Mouse (Mus musculus) forebrain, embryonic 14.5 days (tissue): ENCODE measurements at regions not wholly inside any gene's neighbourhood (a gene's known extent, or its start where the extent isn't known, plus 50 kb on each side); places are given as distances from the start of the nearest gene placed in this dataset.
A peak's percentile ranks its signal among the peaks of the same experiment; 100 is the strongest.
"Not testable (repeated sequence)": the region's sequence is repeated elsewhere in the genome, so short reads cannot be mapped to it uniquely, and the experiment has no call there.

Experiments used
- ATAC-seq: fragments of 200-750 bp; cut with Nextera tagmentation; 2 replicates; pipeline ENCODE4 v1.8.0; 2017; ENCODE audit warnings: mild to moderate bottlenecking, moderate library complexity
- DNase-seq: peaks from one replicate; pipeline ENCODE4 v3.0.0-alpha.2; 2015; ENCODE audit warnings: low spot score
- H3K27ac ChIP-seq: fragments of 300-500 bp; sonication (generic); 2 replicates; pipeline ENCODE4 v1.5.1; 2014; ENCODE audit warnings: low read depth, mild to moderate bottlenecking, control low read depth, low read length, moderate library complexity
- H3K27me3 ChIP-seq: fragments of 300-500 bp; sonication (generic); replicated peaks from 2 replicates; pipeline ENCODE4 v1.6.1; 2014; ENCODE audit warnings: low read length, control low read depth, mixed read lengths; ENCODE audit not compliant: control insufficient read depth, insufficient read depth
- H3K36me3 ChIP-seq: fragments of 300-500 bp; sonication (generic); 2 replicates; pipeline ENCODE4 v1.6.1; 2014; ENCODE audit warnings: low read length, control low read depth; ENCODE audit not compliant: control insufficient read depth, insufficient read depth
- H3K4me1 ChIP-seq: fragments of 300-500 bp; sonication (generic); 2 replicates; pipeline ENCODE4 v1.6.1; 2014; ENCODE audit warnings: antibody characterized with exemption, low read length, control low read depth; ENCODE audit not compliant: control insufficient read depth, insufficient read depth
- H3K4me2 ChIP-seq: fragments of 300-500 bp; sonication (generic); 2 replicates; pipeline ENCODE4 v1.6.1; 2014; ENCODE audit warnings: mild to moderate bottlenecking, control low read depth, low read length
- H3K4me3 ChIP-seq: fragments of 300-500 bp; sonication (generic); 2 replicates; pipeline ENCODE4 v1.5.1; 2014; ENCODE audit warnings: low read depth, low read length, control low read depth
- H3K9ac ChIP-seq: fragments of 300-500 bp; sonication (generic); 2 replicates; pipeline ENCODE4 v1.6.1; 2014; ENCODE audit warnings: mild to moderate bottlenecking, low read length, control low read depth, moderate library complexity
- H3K9me3 ChIP-seq: fragments of 300-500 bp; sonication (generic); replicated peaks from 2 replicates; pipeline ENCODE4 v1.6.1; 2016; ENCODE audit warnings: low read length, control low read depth, mixed read lengths; ENCODE audit not compliant: control insufficient read depth
- WGBS: fragments of 180-500 bp; shearing (Covaris S2); extraction: QIAGEN DNeasy Blood & Tissue Kit; methylation state at CpG from one replicate; pipeline ENCODE4 v1.1.7; 2014; 5-methylcytosine and 5-hydroxymethylcytosine counted together

DNA sequence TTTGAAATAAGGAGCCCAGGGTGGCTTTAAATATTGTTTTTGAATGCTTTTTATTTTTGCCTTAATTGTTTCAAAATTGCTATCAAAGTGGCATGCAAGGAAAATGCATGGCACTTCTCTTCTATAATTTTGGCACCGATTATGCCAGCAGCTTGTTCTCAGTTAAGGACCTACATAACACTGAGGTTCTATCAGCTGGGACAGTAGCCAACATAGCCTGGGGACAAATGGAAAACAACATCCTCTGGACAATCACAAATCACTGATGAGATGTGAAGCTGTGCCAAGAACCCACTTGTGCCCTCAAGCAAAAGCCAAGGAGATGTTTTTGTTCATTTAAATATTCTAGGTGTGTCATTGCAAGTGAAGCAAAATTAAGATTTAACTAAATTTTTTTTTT lies 364.9 kb downstream of the 4931400O07Rik start:
- H3K36me3 ChIP-seq, ATAC-seq, H3K4me2 ChIP-seq, H3K4me1 ChIP-seq, H3K9ac ChIP-seq, H3K27me3 ChIP-seq, H3K9me3 ChIP-seq, H3K4me3 ChIP-seq, H3K27ac ChIP-seq: not testable (repeated sequence)
- peak; percentile 46 for DNase-seq
- 79% methylated on average over 1 of the region's 1 CpGs for WGBS
